Mouse (Mus musculus): ENCODE measurements around the gene Hhip.

GRCm38 (mm10) chr8:80029631-80030030, 28.2 kb downstream of the Hhip start:
- TF ChIP-seq CTCF (IDR thresholded peaks at IDR 0.05; ENCODE audit: borderline replicate concordance, extremely low read depth, insufficient read depth, insufficient read length), result no peak
- no peak for TF ChIP-seq POLR2A (IDR thresholded peaks at IDR 0.05; ENCODE audit: borderline replicate concordance, extremely low read depth, insufficient read depth, insufficient read length, poor library complexity, severe bottlenecking)

All from brain, embryonic 14.5 days (tissue).